Comparison of ENCODE assay signal across 30 mouse cellular contexts in genomic region chr11:110942280-110942679, GRCm38 (mm10). TPM values are rescaled to one million over a fixed set of nuclear protein-coding genes. Genes with fewer than 3 reads are reported as not detected.
A peak's percentile ranks its signal among the peaks of the same experiment; 100 is the strongest.
DNase-seq lines count a peak whose midpoint lies in the region; ATAC-seq and TF ChIP-seq lines count a peak whose summit lies in the region.
"Had no signal": no experiment of that assay in that cellular context is flagged by ENCODE, and none has a peak within 500 bp of the region (broad histone marks: within the 10 kb centered on the region; RNA-seq: fewer than 3 reads in every experiment).

No protein-coding gene starts in this region.

- peaks cover 5 to 6% of the 10 kb centered on the region in 2 experiments for H3K4me1 ChIP-seq in heart, embryonic 14.5 days (ENCODE audit: control insufficient read depth in 2 of 2, insufficient read depth in 2 of 2, low read length in 2 of 2)
- H3K4me1 ChIP-seq in lung, embryonic 16.5 days (replicated peaks; ENCODE audit: control insufficient read depth, insufficient read depth, low read length): peaks cover 6% of the 10 kb centered on the region; the same call in 1 of the 2 replicates
- H3K4me1 ChIP-seq in intestine, embryonic 15.5 days (replicated peaks): no peaks in the 10 kb centered on the region
- peaks cover 9% of the 10 kb centered on the region for H3K4me1 ChIP-seq in limb, embryonic 10.5 days
- H3K4me1 ChIP-seq in cerebellum, adult 2 months (ENCODE audit: control insufficient read depth, insufficient read depth, low read length): no peaks in the 10 kb centered on the region
- H3K4me1 ChIP-seq: embryonic facial prominence, embryonic 15.5 days; forebrain, embryonic 13.5 days; limb, embryonic 15.5 days; liver, embryonic 15.5 days; midbrain, embryonic 12.5 days; neural tube, embryonic 13.5 days had no signal

- H3K27ac ChIP-seq in heart, embryonic 14.5 days (replicated peaks in 1 of 2; ENCODE audit: control insufficient read depth in 1 of 2, insufficient read depth in 1 of 2, low read depth in 2 of 2, low read length in 2 of 2): peak overlapping the region; percentile 31 to 70; a peak in 3 of 4 replicates
- 0 out of 2 replicates have a peak overlapping the region, but pooled peaks have one; percentile 4 for H3K27ac ChIP-seq in lung, embryonic 16.5 days (ENCODE audit: low read length)
- peak overlapping the region; percentile 48; the same call in 1 of the 2 replicates for H3K27ac ChIP-seq in intestine, embryonic 15.5 days
- H3K27ac ChIP-seq in limb, embryonic 10.5 days: no peak overlapping the region
- no peak overlapping the region for H3K27ac ChIP-seq in cerebellum, adult 2 months (ENCODE audit: insufficient read depth, low read length)
- H3K27ac ChIP-seq: embryonic facial prominence, embryonic 15.5 days; forebrain, embryonic 13.5 days; heart, embryonic 10.5 days; layer of hippocampus, adult 2 months; limb, embryonic 15.5 days; liver, embryonic 15.5 days; midbrain, embryonic 12.5 days; neural tube, embryonic 13.5 days had no signal

- no peak overlapping the region for H3K4me2 ChIP-seq in heart, embryonic 14.5 days (ENCODE audit: low read length)
- H3K4me2 ChIP-seq in lung, embryonic 16.5 days (ENCODE audit: low read depth, low read length): no peak overlapping the region
- H3K4me2 ChIP-seq in intestine, embryonic 15.5 days (replicated peaks): peak overlapping the region; percentile 39
- H3K4me2 ChIP-seq: embryonic facial prominence, embryonic 15.5 days; forebrain, embryonic 13.5 days; limb, embryonic 15.5 days; liver, embryonic 15.5 days; lung, embryonic 14.5 days; midbrain, embryonic 12.5 days; neural tube, embryonic 13.5 days had no signal

- H3K27me3 ChIP-seq in heart, embryonic 14.5 days (ENCODE audit: control insufficient read depth, insufficient read depth, low read length): no peaks in the 10 kb centered on the region
- H3K27me3 ChIP-seq in lung, embryonic 16.5 days (ENCODE audit: control insufficient read depth, insufficient read depth, low read depth, low read length): no peaks in the 10 kb centered on the region
- no peaks in the 10 kb centered on the region for H3K27me3 ChIP-seq in intestine, embryonic 15.5 days (replicated peaks)
- no peaks in the 10 kb centered on the region for H3K27me3 ChIP-seq in limb, embryonic 10.5 days (ENCODE audit: low read depth, poor library complexity, severe bottlenecking)
- no peaks in the 10 kb centered on the region for H3K27me3 ChIP-seq in cerebellum, adult 2 months (ENCODE audit: control insufficient read depth, insufficient read depth, low read length)
- H3K27me3 ChIP-seq: embryonic facial prominence, embryonic 15.5 days; forebrain, embryonic 13.5 days; limb, embryonic 15.5 days; liver, embryonic 15.5 days; megakaryocyte, embryonic 14.5 days; midbrain, embryonic 12.5 days; neural tube, embryonic 13.5 days had no signal

- intact Hi-C loops in heart, postnatal 36 days (cut with DNase I): no loop called here

- no peak for ATAC-seq in heart, embryonic 14.5 days (ENCODE audit: insufficient number of reproducible peaks, insufficient read depth, low FRiP score, low read depth)
- no peak for ATAC-seq in lung, embryonic 16.5 days (ENCODE audit: low read depth)
- peak; percentile 80 for ATAC-seq in intestine, embryonic 15.5 days
- ATAC-seq: activated CD4-positive, CD25-positive, alpha-beta regulatory T cell, adult 4 months; CD4-positive, CD25-positive, alpha-beta regulatory T cell, adult 4 months; forebrain, embryonic 13.5 days; hindbrain, embryonic 16.5 days had no signal

- H3K9me3 ChIP-seq in heart, embryonic 14.5 days (ENCODE audit: control insufficient read depth, low read length): no peaks in the 10 kb centered on the region
- no peaks in the 10 kb centered on the region for H3K9me3 ChIP-seq in lung, embryonic 16.5 days (ENCODE audit: control insufficient read depth, low read length)
- H3K9me3 ChIP-seq in intestine, embryonic 15.5 days: no peaks in the 10 kb centered on the region
- no peaks in the 10 kb centered on the region for H3K9me3 ChIP-seq in limb, embryonic 10.5 days (replicated peaks)
- H3K9me3 ChIP-seq: embryonic facial prominence, embryonic 15.5 days; forebrain, embryonic 13.5 days; heart, embryonic 10.5 days; limb, embryonic 15.5 days; liver, embryonic 15.5 days; megakaryocyte, embryonic 14.5 days; midbrain, embryonic 12.5 days; neural tube, embryonic 13.5 days had no signal

- no peaks in the 10 kb centered on the region for H3K36me3 ChIP-seq in heart, embryonic 14.5 days (ENCODE audit: control insufficient read depth, insufficient read depth, low read length)
- no peaks in the 10 kb centered on the region for H3K36me3 ChIP-seq in lung, embryonic 16.5 days (ENCODE audit: control insufficient read depth, insufficient read depth, low read length)
- no peaks in the 10 kb centered on the region for H3K36me3 ChIP-seq in intestine, embryonic 15.5 days
- no peaks in the 10 kb centered on the region for H3K36me3 ChIP-seq in limb, embryonic 10.5 days
- H3K36me3 ChIP-seq: embryonic facial prominence, embryonic 15.5 days; heart, embryonic 10.5 days; limb, embryonic 15.5 days; liver, embryonic 15.5 days; midbrain, embryonic 12.5 days; neural tube, embryonic 13.5 days had no signal

- H3K4me3 ChIP-seq in heart, embryonic 14.5 days (ENCODE audit: control insufficient read depth in 1 of 2, insufficient read depth in 1 of 2, low read depth in 1 of 2, low read length in 2 of 2): no peak overlapping the region
- H3K4me3 ChIP-seq in lung, embryonic 16.5 days (ENCODE audit: low read length): no peak overlapping the region
- no peak overlapping the region for H3K4me3 ChIP-seq in intestine, embryonic 15.5 days (replicated peaks)
- no peak overlapping the region for H3K4me3 ChIP-seq in limb, embryonic 10.5 days
- H3K4me3 ChIP-seq in cerebellum, adult 2 months (replicated peaks; ENCODE audit: insufficient read depth, low read depth, low read length): no peak overlapping the region
- H3K4me3 ChIP-seq: embryonic facial prominence, embryonic 15.5 days; forebrain, embryonic 13.5 days; heart, embryonic 10.5 days; layer of hippocampus, adult 2 months; limb, embryonic 15.5 days; liver, embryonic 15.5 days; megakaryocyte, embryonic 14.5 days; midbrain, embryonic 12.5 days; neural tube, embryonic 13.5 days had no signal

- WGBS in heart, embryonic 14.5 days: 35% methylated on average over 3 of the region's 3 CpGs
- 13% methylated on average over 3 of the region's 3 CpGs for WGBS in lung, embryonic 16.5 days
- 15% methylated on average over 3 of the region's 3 CpGs for WGBS in intestine, embryonic 15.5 days
- 30% methylated on average over 3 of the region's 3 CpGs for WGBS in limb, embryonic 10.5 days
- WGBS in cerebellum, adult 2 months: 40% methylated on average over 3 of the region's 3 CpGs

- TF ChIP-seq POLR2A in cerebellum, adult 2 months (IDR thresholded peaks at IDR 0.05; ENCODE audit: borderline replicate concordance, insufficient read depth, low read length): no peak

- H3K9ac ChIP-seq in heart, embryonic 14.5 days (ENCODE audit: low read length): no peak overlapping the region
- no peak overlapping the region for H3K9ac ChIP-seq in lung, embryonic 16.5 days (ENCODE audit: low read length)
- H3K9ac ChIP-seq in intestine, embryonic 15.5 days: no peak overlapping the region
- H3K9ac ChIP-seq: embryonic facial prominence, embryonic 15.5 days; forebrain, embryonic 13.5 days; limb, embryonic 15.5 days; liver, embryonic 15.5 days; lung, embryonic 14.5 days; midbrain, embryonic 12.5 days; neural tube, embryonic 13.5 days had no signal

- no peak for DNase-seq in heart, postnatal 36 days
- DNase-seq in lung, postnatal 14 days: no peak
- no peak for DNase-seq in limb, embryonic 10.5 days (ENCODE audit: low spot score)
- no peak for DNase-seq in cerebellum, adult 2 months
- DNase-seq: cerebellum, adult 9-11 months; gastrocnemius, postnatal 10 days; kidney, adult 11 months; left cerebral cortex, postnatal 4 days; right cerebral cortex, postnatal 4 days; thymus, adult 2 months; thymus, postnatal 36 days had no signal

- TF ChIP-seq CTCF in cerebellum, adult 2 months (IDR thresholded peaks at IDR 0.05; ENCODE audit: borderline replicate concordance, insufficient read depth, low read depth, low read length): no peak

RNA-seq across cellular contexts. Expression of gene Kcnj16, which starts 25.6 kb away (rescaled TPM):
- polyA plus RNA-seq in heart, embryonic 14.5 days (2014; fragmentation: Nextera tagmentation; extraction: Ambion mirVana): not detected in 2 replicates
- total RNA-seq in heart, postnatal 36 days (2021): under 1 TPM in 1 of 2 experiments, not detected in 1; 0.22 TPM
- not detected in 2 replicates for polyA plus RNA-seq in lung, embryonic 16.5 days (2015; fragmentation: Nextera tagmentation; extraction: Ambion mirVana)
- 0.14 TPM in 2 replicates for polyA plus RNA-seq in intestine, embryonic 15.5 days (2015; fragmentation: Nextera tagmentation; extraction: Ambion mirVana)
- polyA plus RNA-seq in limb, embryonic 10.5 days (2016; fragmentation: Nextera tagmentation; extraction: Ambion mirVana): not detected in 2 replicates
- 16.9 and 20.0 TPM in 2 replicates for polyA plus RNA-seq in cerebellum, adult 2 months (2012; rRNA removed)
- total RNA-seq: adrenal gland, adult 2 months; common myeloid progenitor, adult 5-6 weeks; hematopoietic stem cell, adult 5-6 weeks had no signal
- polyA plus RNA-seq: adrenal gland, adult 2 months; forebrain, embryonic 13.5 days; limb, embryonic 15.5 days; lung, embryonic 14.5 days had no signal

Comparison
In these comparisons a context has a peak if more than half of its experiments do, and no peak if none do; other contexts are left out.
1. H3K27ac ChIP-seq: peak in heart, embryonic 14.5 days (2 of 2), lung, embryonic 16.5 days (single experiment) and intestine, embryonic 15.5 days (single experiment); none in limb, embryonic 10.5 days (single experiment) and cerebellum, adult 2 months (single experiment).
2. RNA of gene Kcnj16, which starts 25.6 kb away (polyA plus RNA-seq): 16.9 to 20.0 TPM in cerebellum, adult 2 months; 0.14 TPM in intestine, embryonic 15.5 days, not detected in heart, embryonic 14.5 days, not detected in lung, embryonic 16.5 days and not detected in limb, embryonic 10.5 days; every median in the first group is over 10 times any median in the second.